Mouse (Mus musculus) hindbrain, postnatal 0 days (tissue): Measurements from ENCODE around the gene Ylpm1. TPM values are rescaled to one million over a fixed set of nuclear protein-coding genes. Genes with fewer than 3 reads are reported as not detected.
A peak's percentile ranks its signal among the peaks of the same experiment; 100 is the strongest.

ENCODE experiments used
- ATAC-seq: fragments of 200-750 bp; cut with Nextera tagmentation; 2 replicates; pipeline ENCODE4 v1.8.0; 2017; ENCODE audit warnings: mild to moderate bottlenecking, moderate TSS enrichment, moderate library complexity
- DNase-seq: peaks from one replicate; pipeline ENCODE4 v3.0.0-alpha.2; 2015; ENCODE audit warnings: low spot score
- H3K27ac ChIP-seq: fragments of 300-500 bp; sonication (generic); 2 replicates; pipeline ENCODE4 v1.5.1; 2014; ENCODE audit warnings: mild to moderate bottlenecking
- H3K27me3 ChIP-seq: fragments of 300-500 bp; sonication (generic); 2 replicates; pipeline ENCODE4 v1.6.1; 2014; ENCODE audit warnings: low read length, mixed read lengths; ENCODE audit not compliant: insufficient read depth
- H3K36me3 ChIP-seq: fragments of 300-500 bp; sonication (generic); 2 replicates; pipeline ENCODE4 v1.6.1; 2014; ENCODE audit warnings: low read length, mixed read lengths; ENCODE audit not compliant: insufficient read depth
- H3K4me1 ChIP-seq: fragments of 300-500 bp; sonication (generic); 2 replicates; pipeline ENCODE4 v1.6.1; 2014; ENCODE audit warnings: antibody characterized with exemption, low read length, mixed read lengths; ENCODE audit not compliant: insufficient read depth
- H3K4me2 ChIP-seq: fragments of 300-500 bp; sonication (generic); 2 replicates; pipeline ENCODE4 v1.6.1; 2014; ENCODE audit warnings: low read depth, mild to moderate bottlenecking, low read length, moderate library complexity, mixed read lengths
- H3K4me3 ChIP-seq: fragments of 300-500 bp; sonication (generic); 2 replicates; pipeline ENCODE4 v1.5.1; 2014; ENCODE audit warnings: low read length
- H3K9ac ChIP-seq: fragments of 300-500 bp; sonication (generic); replicated peaks from 2 replicates; pipeline ENCODE4 v1.6.1; 2014; ENCODE audit warnings: mild to moderate bottlenecking, low read length, moderate library complexity, mixed read lengths
- H3K9me3 ChIP-seq: fragments of 300-500 bp; sonication (generic); 2 replicates; pipeline ENCODE4 v1.6.1; 2016; ENCODE audit warnings: low read length, mixed read lengths
- CTCF ChIP-seq: IDR thresholded peaks from 2 replicates; pipeline ENCODE4 v1.5.1; 2016; ENCODE audit warnings: antibody characterized with exemption, control low read depth, low read depth
- WGBS: fragments of 180-500 bp; shearing (Covaris S2); extraction: QIAGEN DNeasy Blood & Tissue Kit; methylation state at CpG from one replicate; pipeline ENCODE4 v1.1.7; 2014; 5-methylcytosine and 5-hydroxymethylcytosine counted together
- polyA plus RNA-seq: library from polyadenylated mRNA; unstranded; fragments of >200 nt; fragmentation: Nextera tagmentation; extraction: Ambion mirVana; gene quantifications from 2 replicates; pipeline ENCODE4 v1.2.1, GENCODE M21; 2015
- total RNA-seq: library from RNA; depleted of rRNA; stranded (reverse); fragments of >200 nt; gene quantifications from 2 replicates; pipeline ENCODE4 v1.2.3, GENCODE M21; 2014

Gene Ylpm1
- total and polyA plus RNA-seq, 2 experiments from 2014 or later: 23.5 to 35.8 TPM

GRCm38 (mm10) chr12:84958794-84959356, 37.2 kb upstream of the Ylpm1 start:
- Histone ChIP-seq H3K27me3 (no peaks in the 10 kb centered on the region), H3K9ac (no peak overlapping the region), H3K4me3 (no peak overlapping the region), H3K27ac (no peak overlapping the region), H3K9me3 (no peaks in the 10 kb centered on the region), H3K4me2 (no peak overlapping the region), H3K36me3 (no peaks in the 10 kb centered on the region), H3K4me1 (no peaks in the 10 kb centered on the region)
- TF ChIP-seq CTCF: no peak
- WGBS: 71% methylated on average over 1 of the region's 1 CpGs
- ATAC-seq (no peak), DNase-seq (no peak)

GRCm38 (mm10) chr12:84962606-84963005, 33.5 kb upstream of the Ylpm1 start:
- Histone ChIP-seq H3K9me3 (no peaks in the 10 kb centered on the region), H3K4me1 (no peaks in the 10 kb centered on the region)

GRCm38 (mm10) chr12:84968831-84969655, 27.1 kb upstream of the Ylpm1 start:
- peak overlapping the region; percentile 98 for H3K4me3 ChIP-seq
- no peak for TF ChIP-seq CTCF
- WGBS: 88% methylated on average over 16 of the region's 16 CpGs

More at GRCm38 (mm10) chr12:84962606-84963005, 33.5 kb upstream of the Ylpm1 start:
- no peaks in the 10 kb centered on the region for H3K27me3 ChIP-seq
- 80% methylated on average over 7 of the region's 7 CpGs for WGBS
- H3K9ac ChIP-seq: no peak overlapping the region
- H3K27ac ChIP-seq: no peak overlapping the region
- no peaks in the 10 kb centered on the region for H3K36me3 ChIP-seq
- no peak for TF ChIP-seq CTCF
- DNase-seq (no peak), ATAC-seq (no peak)
- H3K4me3 ChIP-seq: no peak overlapping the region
- H3K4me2 ChIP-seq: no peak overlapping the region

GRCm38 (mm10) chr12:84969656-84970427, 26.3 kb upstream of the Ylpm1 start:
- peak overlapping the region; percentile 98 for H3K4me3 ChIP-seq
- TF ChIP-seq CTCF: no peak
- ATAC-seq (peak; percentile 12; the same call in 1 of the 2 replicates), DNase-seq (peak; percentile 6)
- H3K36me3 ChIP-seq: peaks cover 11% of the 10 kb centered on the region; the same call in 1 of the 2 replicates
- WGBS: 28% methylated on average over 15 of the region's 15 CpGs
- peaks cover 10% of the 10 kb centered on the region for H3K4me1 ChIP-seq
- H3K9ac ChIP-seq: peak overlapping the region; percentile 91
- peak overlapping the region; percentile 82; the same call in 1 of the 2 replicates for H3K27ac ChIP-seq
- no peaks in the 10 kb centered on the region for H3K27me3 ChIP-seq
- H3K4me2 ChIP-seq: peak overlapping the region; percentile 98
- H3K9me3 ChIP-seq: no peaks in the 10 kb centered on the region

More at GRCm38 (mm10) chr12:84968831-84969655, 27.1 kb upstream of the Ylpm1 start:
- no peak for ATAC-seq
- Histone ChIP-seq H3K27me3 (no peaks in the 10 kb centered on the region), H3K27ac (no peak overlapping the region), H3K9ac (peak overlapping the region; percentile 91; the same call in 1 of the 2 replicates), H3K4me1 (peaks cover 10% of the 10 kb centered on the region), H3K4me2 (peak overlapping the region; percentile 98), H3K9me3 (no peaks in the 10 kb centered on the region), H3K36me3 (peaks cover 8% of the 10 kb centered on the region; the same call in 1 of the 2 replicates)
- DNase-seq: no peak

- Histone ChIP-seq H3K9me3 (no peaks in the 10 kb centered on the region), H3K4me2 (peak within 1 kb of the TSS; percentile 98), H3K4me3 (peak within 1 kb of the TSS; percentile 98), H3K27me3 (no peaks in the 10 kb centered on the region), H3K9ac (peak within 1 kb of the TSS; percentile 91), H3K4me1 (peaks cover 10% of the 10 kb centered on the region), H3K27ac (peak within 1 kb of the TSS; percentile 82), H3K36me3 (peaks cover 11% of the 10 kb centered on the region; the same call in 1 of the 2 replicates)
- ATAC-seq (peak; percentile 92), DNase-seq (peak; percentile 96)
- TF ChIP-seq CTCF: no peak
- under 1% methylated on average over 42 of the region's 42 CpGs for WGBS
These were observed 25.6 kb upstream of the Ylpm1 start, which contains the start of the genes Fcf1 and Arel1 for GRCm38 (mm10) chr12:84970428-84971096. Gene Fcf1 (plus strand): TSS chr12:84970897. Gene Arel1 (minus strand): TSS chr12:84970900.
